Mouse (Mus musculus): ENCODE data around the gene Vrk1. TPM values are rescaled to one million over a fixed set of nuclear protein-coding genes. Genes with fewer than 3 reads are reported as not detected.

Gene Vrk1
- polyA plus RNA-seq, 1 experiment from 2014 or later: 73.8 TPM

GRCm38 (mm10) chr12:106094827-106095226 is 84.8 kb downstream of the Vrk1 start:
- Histone ChIP-seq H3K36me3 (no peaks in the 10 kb centered on the region), H3K4me3 (no peak overlapping the region), H3K27me3 (no peaks in the 10 kb centered on the region), H3K9me3 (0 out of 2 replicates have a peak, but pooled peaks cover 4% of the 10 kb centered on the region), H3K27ac (no peak overlapping the region), H3K4me2 (no peak overlapping the region), H3K9ac (no peak overlapping the region), H3K4me1 (peaks cover 4% of the 10 kb centered on the region; the same call in 1 of the 2 replicates)
- WGBS: 94% methylated on average over 9 of the region's 9 CpGs
- ATAC-seq (ENCODE audit: insufficient number of reproducible peaks, insufficient read depth, low FRiP score, low TSS enrichment, low read depth): no peak

- WGBS: 95% methylated on average over 6 of the region's 6 CpGs
- no peak for ATAC-seq (ENCODE audit: insufficient number of reproducible peaks, insufficient read depth, low FRiP score, low TSS enrichment, low read depth)
- Histone ChIP-seq H3K9me3 (no peaks in the 10 kb centered on the region), H3K36me3 (no peaks in the 10 kb centered on the region), H3K4me1 (peaks cover 20% of the 10 kb centered on the region), H3K4me3 (no peak overlapping the region), H3K27ac (no peak overlapping the region), H3K9ac (no peak overlapping the region), H3K27me3 (no peaks in the 10 kb centered on the region), H3K4me2 (no peak overlapping the region)
Measured at GRCm38 (mm10) chr12:106102003-106102402, 92.0 kb downstream of the Vrk1 start.

- Histone ChIP-seq H3K4me2 (no peak overlapping the region), H3K4me3 (no peak overlapping the region), H3K27me3 (no peaks in the 10 kb centered on the region), H3K9me3 (no peaks in the 10 kb centered on the region), H3K27ac (no peak overlapping the region), H3K36me3 (no peaks in the 10 kb centered on the region), H3K9ac (no peak overlapping the region), H3K4me1 (peaks cover 20% of the 10 kb centered on the region)
- ATAC-seq (ENCODE audit: insufficient number of reproducible peaks, insufficient read depth, low FRiP score, low TSS enrichment, low read depth): no peak
- WGBS: 50% methylated on average over 16 of the region's 16 CpGs
Measured at GRCm38 (mm10) chr12:106102726-106103643, 93.0 kb downstream of the Vrk1 start.

GRCm38 (mm10) chr12:106107272-106107671 is 97.2 kb downstream of the Vrk1 start:
- ATAC-seq (ENCODE audit: insufficient number of reproducible peaks, insufficient read depth, low FRiP score, low TSS enrichment, low read depth): no peak
- H3K4me2 ChIP-seq: no peak overlapping the region
- H3K27me3 ChIP-seq: no peaks in the 10 kb centered on the region
- no peak overlapping the region for H3K27ac ChIP-seq
- no peaks in the 10 kb centered on the region for H3K36me3 ChIP-seq
- WGBS: 83% methylated on average over 14 of the region's 14 CpGs
- no peak overlapping the region for H3K9ac ChIP-seq
- H3K4me3 ChIP-seq: no peak overlapping the region
- peaks cover 15% of the 10 kb centered on the region for H3K4me1 ChIP-seq
- H3K9me3 ChIP-seq: no peaks in the 10 kb centered on the region

GRCm38 (mm10) chr12:106115070-106115891 is 105.3 kb downstream of the Vrk1 start:
- no peak overlapping the region for H3K4me2 ChIP-seq
- no peak overlapping the region for H3K4me3 ChIP-seq
- no peak for ATAC-seq (ENCODE audit: insufficient number of reproducible peaks, insufficient read depth, low FRiP score, low TSS enrichment, low read depth)
- no peaks in the 10 kb centered on the region for H3K36me3 ChIP-seq
- H3K4me1 ChIP-seq: no peaks in the 10 kb centered on the region
- no peak overlapping the region for H3K9ac ChIP-seq
- H3K27ac ChIP-seq: no peak overlapping the region
- H3K9me3 ChIP-seq: no peaks in the 10 kb centered on the region
- H3K27me3 ChIP-seq: no peaks in the 10 kb centered on the region
- WGBS: 37% methylated on average over 6 of the region's 6 CpGs

- Histone ChIP-seq H3K27ac (no peak overlapping the region), H3K4me2 (no peak overlapping the region), H3K27me3 (no peaks in the 10 kb centered on the region), H3K9me3 (no peaks in the 10 kb centered on the region), H3K9ac (no peak overlapping the region), H3K4me1 (no peaks in the 10 kb centered on the region), H3K36me3 (no peaks in the 10 kb centered on the region), H3K4me3 (no peak overlapping the region)
- no peak for ATAC-seq (ENCODE audit: insufficient number of reproducible peaks, insufficient read depth, low FRiP score, low TSS enrichment, low read depth)
- WGBS: 76% methylated on average over 5 of the region's 5 CpGs
Measured at GRCm38 (mm10) chr12:106115892-106116206, 105.8 kb downstream of the Vrk1 start.

- H3K4me1 ChIP-seq: 0 out of 2 replicates have a peak, but pooled peaks cover 6% of the 10 kb centered on the region
- ATAC-seq (ENCODE audit: insufficient number of reproducible peaks, insufficient read depth, low FRiP score, low TSS enrichment, low read depth): no peak
- H3K9me3 ChIP-seq: no peaks in the 10 kb centered on the region
- H3K4me2 ChIP-seq: no peak overlapping the region
- no peaks in the 10 kb centered on the region for H3K27me3 ChIP-seq
- 63% methylated on average over 14 of the region's 14 CpGs for WGBS
- no peak overlapping the region for H3K4me3 ChIP-seq
- H3K36me3 ChIP-seq: no peaks in the 10 kb centered on the region
- no peak overlapping the region for H3K27ac ChIP-seq
- H3K9ac ChIP-seq: no peak overlapping the region
Measured at GRCm38 (mm10) chr12:106123276-106123675, 113.2 kb downstream of the Vrk1 start.

GRCm38 (mm10) chr12:106124581-106124980 is 114.6 kb downstream of the Vrk1 start:
- Histone ChIP-seq H3K36me3 (no peaks in the 10 kb centered on the region), H3K27ac (no peak overlapping the region), H3K4me1 (0 out of 2 replicates have a peak, but pooled peaks cover 6% of the 10 kb centered on the region), H3K27me3 (no peaks in the 10 kb centered on the region), H3K9ac (no peak overlapping the region), H3K4me2 (no peak overlapping the region), H3K4me3 (no peak overlapping the region), H3K9me3 (no peaks in the 10 kb centered on the region)
- WGBS: 93% methylated on average over 3 of the region's 3 CpGs
- no peak for ATAC-seq (ENCODE audit: insufficient number of reproducible peaks, insufficient read depth, low FRiP score, low TSS enrichment, low read depth)

Other genes with a start within 250 kb of the Vrk1 start
- gene Papola, start 225.5 kb upstream of the Vrk1 start, polyA plus RNA-seq (2015; fragmentation: Nextera tagmentation; extraction: Ambion mirVana): 229 and 265 TPM in 2 replicates

All from embryonic facial prominence, embryonic 13.5 days (tissue).